Mouse (Mus musculus) heart, embryonic 14.5 days (tissue): Measurements from ENCODE around the gene Zfp148. TPM values are rescaled to one million over a fixed set of nuclear protein-coding genes. Genes with fewer than 3 reads are reported as not detected.

Source experiments
- ATAC-seq: fragments of 200-750 bp; cut with Nextera tagmentation; 2 replicates; pipeline ENCODE4 v1.8.0; 2017; ENCODE audit warnings: low read depth, moderate TSS enrichment; ENCODE audit not compliant: insufficient number of reproducible peaks, insufficient read depth, low FRiP score
- H3K27ac ChIP-seq, 2 experiments: fragments of 200-500 bp in 1 of 2; fragments of 300-500 bp in 1 of 2; sonication (generic) in 1 of 2; replicated peaks in 1 of 2; 2 replicates each; pipeline ENCODE4 v1.5.1; 2012 to 2014; ENCODE audit warnings: low read depth in 2 of 2, low read length in 2 of 2, control low read depth in 1 of 2, mild to moderate bottlenecking in 1 of 2, mixed read lengths in 1 of 2; ENCODE audit not compliant: control insufficient read depth in 1 of 2, insufficient read depth in 1 of 2
- H3K27me3 ChIP-seq: fragments of 300-500 bp; sonication (generic); 2 replicates; pipeline ENCODE4 v1.6.1; 2014; ENCODE audit warnings: mild to moderate bottlenecking, low read length, control low read depth; ENCODE audit not compliant: control insufficient read depth, insufficient read depth
- H3K36me3 ChIP-seq: fragments of 300-500 bp; sonication (generic); 2 replicates; pipeline ENCODE4 v1.6.1; 2014; ENCODE audit warnings: mild to moderate bottlenecking, control low read depth, low read length, mixed read lengths; ENCODE audit not compliant: control insufficient read depth, insufficient read depth
- H3K4me1 ChIP-seq, 2 experiments: fragments of 200-500 bp in 1 of 2; fragments of 300-500 bp in 1 of 2; sonication (generic) in 1 of 2; 2 replicates each; pipeline ENCODE4 v1.6.1; 2012 to 2014; ENCODE audit warnings: low read length in 2 of 2, control low read depth in 1 of 2, mixed read lengths in 1 of 2; ENCODE audit not compliant: control insufficient read depth in 2 of 2, insufficient read depth in 2 of 2
- H3K4me2 ChIP-seq: fragments of 300-500 bp; sonication (generic); 2 replicates; pipeline ENCODE4 v1.6.1; 2014; ENCODE audit warnings: mild to moderate bottlenecking, low read length
- H3K4me3 ChIP-seq, 2 experiments: fragments of 200-500 bp in 1 of 2; fragments of 300-500 bp in 1 of 2; sonication (generic) in 1 of 2; 2 replicates each; pipeline ENCODE4 v1.5.1; 2012 to 2014; ENCODE audit warnings: low read length in 2 of 2, mild to moderate bottlenecking in 2 of 2, control low read depth in 1 of 2, low read depth in 1 of 2, moderate library complexity in 1 of 2; ENCODE audit not compliant: control insufficient read depth in 1 of 2, insufficient read depth in 1 of 2
- H3K9ac ChIP-seq: fragments of 300-500 bp; sonication (generic); 2 replicates; pipeline ENCODE4 v1.6.1; 2014; ENCODE audit warnings: mild to moderate bottlenecking, low read length
- H3K9me3 ChIP-seq: fragments of 300-500 bp; sonication (generic); 2 replicates; pipeline ENCODE4 v1.6.1; 2016; ENCODE audit warnings: low read length, control low read depth; ENCODE audit not compliant: control insufficient read depth
- WGBS: fragments of 180-500 bp; shearing (Covaris S2); extraction: QIAGEN DNeasy Blood & Tissue Kit; methylation state at CpG from one replicate; pipeline ENCODE4 v1.1.7; 2014; 5-methylcytosine and 5-hydroxymethylcytosine counted together
- polyA plus RNA-seq: library from polyadenylated mRNA; unstranded; fragments of >200 nt; fragmentation: Nextera tagmentation; extraction: Ambion mirVana; gene quantifications from 2 replicates; pipeline ENCODE4 v1.2.1, GENCODE M21; 2014

Zfp148 gene
- polyA plus RNA-seq, 1 experiment from 2014 or later = 35.5 TPM

- peak; percentile 59; the same call in 1 of the 2 replicates for ATAC-seq
- Histone ChIP-seq H3K9me3 (no peaks in the 10 kb centered on the region), H3K9ac (no peak overlapping the region)
Measured at GRCm38 (mm10) chr16:33368632-33369031, 12.0 kb upstream of the Zfp148 start.

GRCm38 (mm10) chr16:33370836-33371235 is 9.8 kb upstream of the Zfp148 start:
- Histone ChIP-seq H3K27ac (no peak overlapping the region), H3K27me3 (no peaks in the 10 kb centered on the region), H3K36me3 (no peaks in the 10 kb centered on the region), H3K9ac (no peak overlapping the region), H3K4me1 (peaks cover 8 to 10% of the 10 kb centered on the region in 2 experiments), H3K4me3 (no peak overlapping the region), H3K9me3 (no peaks in the 10 kb centered on the region), H3K4me2 (no peak overlapping the region)
- 57% methylated on average over 6 of the region's 6 CpGs for WGBS
- no peak for ATAC-seq

More at GRCm38 (mm10) chr16:33368632-33369031, 12.0 kb upstream of the Zfp148 start:
- H3K4me3 ChIP-seq = no peak overlapping the region
- peaks cover 8 to 17% of the 10 kb centered on the region in 2 experiments for H3K4me1 ChIP-seq
- peak overlapping the region in 1 of 2 experiments; percentile 55; a peak in 2 of 4 replicates for H3K27ac ChIP-seq
- H3K36me3 ChIP-seq = no peaks in the 10 kb centered on the region
- H3K27me3 ChIP-seq = no peaks in the 10 kb centered on the region
- WGBS = 49% methylated on average over 3 of the region's 3 CpGs
- H3K4me2 ChIP-seq = no peak overlapping the region

- H3K27ac ChIP-seq = no peak overlapping the region
- no peak overlapping the region for H3K9ac ChIP-seq
- H3K36me3 ChIP-seq = no peaks in the 10 kb centered on the region
- H3K4me2 ChIP-seq = no peak overlapping the region
- WGBS = 57% methylated on average over 5 of the region's 5 CpGs
- no peaks in the 10 kb centered on the region for H3K9me3 ChIP-seq
- no peak for ATAC-seq
- no peaks in the 10 kb centered on the region for H3K27me3 ChIP-seq
- peaks cover 2 to 4% of the 10 kb centered on the region in 2 experiments; a peak in 1 of 4 replicates for H3K4me1 ChIP-seq
- no peak overlapping the region for H3K4me3 ChIP-seq
Measured at GRCm38 (mm10) chr16:33372611-33373010, 8.0 kb upstream of the Zfp148 start.

- H3K9ac ChIP-seq = no peak overlapping the region
- H3K4me1 ChIP-seq = peaks cover 2 to 4% of the 10 kb centered on the region in 2 experiments; a peak in 1 of 4 replicates
- no peak overlapping the region for H3K4me3 ChIP-seq
- WGBS = 95% methylated on average over 2 of the region's 2 CpGs
- H3K27ac ChIP-seq = no peak overlapping the region
- no peaks in the 10 kb centered on the region for H3K9me3 ChIP-seq
- H3K27me3 ChIP-seq = no peaks in the 10 kb centered on the region
- no peak overlapping the region for H3K4me2 ChIP-seq
- no peaks in the 10 kb centered on the region for H3K36me3 ChIP-seq
- no peak for ATAC-seq
Measured at GRCm38 (mm10) chr16:33373326-33373725, 7.3 kb upstream of the Zfp148 start.

- Histone ChIP-seq H3K4me1 (peaks cover 0 to 8% of the 10 kb centered on the region in 2 experiments; a peak in 2 of 4 replicates), H3K27me3 (no peaks in the 10 kb centered on the region), H3K4me2 (no peak overlapping the region), H3K36me3 (no peaks in the 10 kb centered on the region), H3K4me3 (no peak overlapping the region), H3K27ac (no peak overlapping the region), H3K9ac (no peak overlapping the region), H3K9me3 (no peaks in the 10 kb centered on the region)
- WGBS = 72% methylated on average over 5 of the region's 5 CpGs
- ATAC-seq = no peak
Measured at GRCm38 (mm10) chr16:33376266-33376665, 4.4 kb upstream of the Zfp148 start.

GRCm38 (mm10) chr16:33379219-33379943 is 1.3 kb upstream of the Zfp148 start:
- peak overlapping the region; percentile 98 for H3K9ac ChIP-seq
- peak overlapping the region; percentile 96 to 98; a peak in 3 of 4 replicates for H3K4me3 ChIP-seq
- H3K27ac ChIP-seq = peak overlapping the region; percentile 82 to 89; a peak in 3 of 4 replicates
- no peaks in the 10 kb centered on the region for H3K36me3 ChIP-seq
- WGBS = 58% methylated on average over 6 of the region's 6 CpGs
- no peaks in the 10 kb centered on the region for H3K9me3 ChIP-seq
- peak overlapping the region; percentile 60 for H3K4me2 ChIP-seq
- H3K4me1 ChIP-seq = peaks cover 0 to 17% of the 10 kb centered on the region in 2 experiments; a peak in 3 of 4 replicates
- no peak for ATAC-seq
- H3K27me3 ChIP-seq = no peaks in the 10 kb centered on the region

- Histone ChIP-seq H3K9ac (peak overlapping the region; percentile 98), H3K27ac (peak overlapping the region; percentile 82 to 93), H3K36me3 (no peaks in the 10 kb centered on the region), H3K4me2 (peak overlapping the region; percentile 95), H3K9me3 (no peaks in the 10 kb centered on the region), H3K4me1 (peaks cover 0 to 17% of the 10 kb centered on the region in 2 experiments; a peak in 3 of 4 replicates), H3K4me3 (peak overlapping the region; percentile 96 to 98), H3K27me3 (no peaks in the 10 kb centered on the region)
- under 1% methylated on average over 46 of the region's 80 CpGs for WGBS
- peak; percentile 76 for ATAC-seq
Measured at GRCm38 (mm10) chr16:33380882-33381613, 412 bp downstream of the Zfp148 start.
